Mouse (Mus musculus) adrenal gland, postnatal 14 days (tissue): Measurements from ENCODE around the gene Dscaml1. TPM values are rescaled to one million over a fixed set of nuclear protein-coding genes. Genes with fewer than 3 reads are reported as not detected.

Source experiments
- DNase-seq: peaks from one replicate; pipeline ENCODE4 v3.0.0; 2021; ENCODE audit warnings: mixed read lengths
- total RNA-seq: library from RNA; stranded (reverse); gene quantifications from 2 replicates; pipeline ENCODE4 v1.2.3, GENCODE M21; 2021

The Dscaml1 gene
- total RNA-seq, 1 experiment from 2014 or later: 0.78 TPM

- DNase-seq: no peak
Observed at GRCm38 (mm10) chr9:45454889-45455610, 28.6 kb downstream of the Dscaml1 start.

DNA sequence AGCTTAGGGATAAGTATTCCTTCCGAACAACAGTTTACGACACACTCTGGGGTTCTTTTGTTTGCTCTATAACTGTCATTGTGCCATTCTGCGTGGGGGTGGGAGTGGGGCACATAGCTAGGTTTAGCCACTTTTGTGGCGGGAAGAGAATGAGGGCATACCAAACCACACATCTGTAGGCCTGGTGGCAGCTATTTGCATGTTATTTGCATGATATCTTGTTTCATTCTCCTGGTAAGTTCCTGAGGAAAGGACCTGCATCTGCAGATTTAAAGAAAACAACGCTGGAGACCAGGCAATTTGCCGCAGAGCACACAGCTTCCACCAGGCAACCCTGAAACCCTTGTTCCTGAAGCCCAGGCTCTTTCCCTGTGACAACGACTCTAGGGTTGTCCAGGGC lies 30.8 kb downstream of the Dscaml1 start:
- DNase-seq: no peak

GRCm38 (mm10) chr9:45458363-45458762 lies 31.9 kb downstream of the Dscaml1 start:
- no peak for DNase-seq

DNA sequence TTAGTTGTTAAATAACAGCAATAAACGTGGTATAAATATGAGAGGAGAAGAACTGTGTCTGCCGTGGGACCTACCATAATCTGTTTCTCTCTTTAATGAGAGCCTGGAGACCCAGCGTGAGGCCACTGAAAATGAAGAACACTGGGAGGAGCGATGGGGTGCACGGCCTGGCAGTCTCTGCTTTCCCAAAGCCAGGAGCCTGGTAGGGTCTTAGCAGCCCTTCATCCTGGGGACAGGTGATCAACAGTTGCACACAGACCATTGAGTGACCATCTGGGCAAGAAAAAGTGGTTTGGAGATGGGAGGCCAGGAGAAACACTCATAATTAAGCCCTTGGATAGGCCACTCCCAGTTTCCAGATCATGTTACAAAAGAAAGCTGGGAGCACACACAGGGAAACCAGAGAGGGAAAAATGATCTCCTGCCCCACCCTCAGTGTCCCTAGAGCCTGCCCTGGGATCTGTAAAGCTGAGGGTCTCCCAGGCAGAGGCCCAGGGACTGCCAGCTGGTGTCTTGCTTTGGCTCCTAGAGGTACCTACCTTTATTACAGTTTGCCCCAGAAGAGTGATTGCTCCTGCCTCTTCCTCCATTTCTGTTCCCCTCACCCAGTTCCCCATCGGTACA lies 39.1 kb downstream of the Dscaml1 start:
- no peak for DNase-seq

DNA sequence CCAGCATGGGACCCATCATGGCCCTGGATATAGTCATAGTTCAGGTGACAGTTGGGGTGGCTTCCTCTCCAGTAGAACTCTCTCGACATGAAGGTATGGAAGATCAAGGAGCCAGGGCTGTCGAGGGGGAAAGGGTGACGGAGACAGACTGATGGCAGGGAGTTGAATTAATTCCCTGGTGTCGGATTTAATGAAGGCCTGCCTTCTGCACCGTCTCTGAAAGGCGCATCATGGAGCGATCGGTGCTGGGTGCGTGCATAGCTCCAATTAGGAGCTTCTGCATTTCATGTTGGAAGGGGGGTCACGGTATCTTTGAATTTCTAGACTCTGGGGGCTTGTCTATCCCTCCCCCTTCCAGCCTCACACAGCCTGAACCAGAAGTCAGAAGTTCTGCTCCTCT lies 41.8 kb downstream of the Dscaml1 start:
- no peak for DNase-seq

DNA sequence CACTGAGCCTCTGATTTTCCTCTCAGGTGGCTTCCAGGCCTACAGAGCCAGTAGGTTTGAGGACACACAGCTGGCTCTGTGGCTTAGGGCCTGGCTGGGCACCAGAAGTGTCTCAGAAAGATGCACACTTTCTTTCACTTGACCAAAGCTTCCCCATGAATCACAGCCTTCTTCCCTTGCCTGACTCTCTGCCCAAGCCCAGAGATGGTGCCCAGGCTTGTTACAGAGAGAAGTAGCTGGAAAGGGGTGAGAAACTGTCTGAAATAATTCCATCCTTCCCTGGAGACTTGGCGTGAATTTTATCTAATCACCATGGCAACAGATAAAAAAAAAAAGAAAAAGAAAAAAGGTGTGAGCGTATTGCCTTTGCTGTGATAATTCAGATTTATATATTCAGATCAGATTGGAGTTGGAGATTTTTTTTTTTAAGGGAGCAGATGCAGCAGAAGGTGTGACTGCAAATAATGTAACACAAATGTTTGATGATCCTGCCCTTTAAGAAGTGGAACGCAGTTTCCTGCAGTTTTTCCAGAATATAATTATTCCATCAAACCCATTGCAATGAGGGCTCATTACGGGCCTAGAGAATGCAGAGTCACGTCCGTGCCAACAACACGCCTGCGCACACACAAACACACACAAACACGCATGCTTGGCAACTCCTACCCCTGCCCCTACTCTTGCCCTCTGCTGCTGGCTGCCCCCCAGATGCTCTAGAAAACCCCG lies 44.5 kb downstream of the Dscaml1 start:
- DNase-seq: no peak

GRCm38 (mm10) chr9:45471691-45472090 lies 45.3 kb downstream of the Dscaml1 start:
- no peak for DNase-seq

DNA sequence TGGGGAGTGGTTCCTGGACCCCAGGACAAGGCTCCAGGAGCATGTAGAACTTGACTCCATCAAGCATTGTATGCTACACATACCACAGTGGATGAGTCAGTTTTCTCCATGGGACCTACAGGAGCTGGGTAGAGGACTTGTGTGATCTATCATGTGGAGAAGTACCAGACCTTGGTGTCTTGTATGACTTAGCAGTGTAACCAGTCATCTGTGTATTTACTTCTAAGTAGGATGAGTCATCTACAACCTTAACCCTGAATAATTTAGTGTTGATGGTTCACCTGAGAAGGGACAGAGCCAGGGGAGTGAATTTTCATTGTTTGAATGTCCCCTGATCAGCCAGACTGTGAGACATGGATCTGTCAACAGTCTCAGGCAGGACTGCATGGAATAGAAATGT lies 48.4 kb downstream of the Dscaml1 start:
- DNase-seq: no peak

DNA sequence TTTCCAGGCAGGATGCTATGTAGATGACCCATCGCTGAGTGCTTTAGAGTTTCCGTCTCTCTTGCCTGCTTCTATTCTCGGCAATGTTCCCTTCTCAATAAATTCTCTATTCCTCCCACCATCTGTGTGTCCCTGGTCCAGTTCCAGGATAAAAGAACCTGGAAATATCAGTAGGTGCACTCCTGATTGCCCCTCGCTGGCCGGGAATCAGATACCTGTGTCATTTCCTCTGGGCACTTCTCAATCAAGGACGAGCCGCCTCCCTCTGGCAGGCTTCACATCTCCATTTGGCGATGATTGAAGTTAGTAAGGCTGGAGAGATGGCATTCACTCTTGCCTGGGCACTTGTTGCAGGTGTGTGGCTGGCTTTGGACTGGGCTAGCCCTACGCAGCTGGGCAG lies 54.5 kb downstream of the Dscaml1 start:
- DNase-seq: no peak

DNA sequence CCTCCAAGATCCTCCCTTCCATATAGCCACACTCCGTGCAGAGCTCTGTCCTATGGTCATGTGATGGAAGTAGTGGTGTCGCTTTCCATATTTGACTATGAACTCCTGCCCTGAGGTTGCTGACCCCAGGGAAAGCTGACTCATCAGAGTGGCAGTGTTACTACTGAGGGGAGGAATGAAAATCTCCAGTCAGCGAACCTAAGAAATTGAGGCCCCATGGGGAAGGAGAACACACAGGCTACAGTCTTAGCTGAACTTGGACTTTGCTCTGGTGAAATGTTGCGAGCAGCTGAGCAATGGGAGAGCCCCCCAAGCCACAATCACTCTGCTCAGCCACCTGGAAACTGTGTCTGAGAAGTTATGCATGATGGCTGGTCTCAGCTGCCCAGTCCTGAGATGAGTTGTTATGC lies 60.2 kb downstream of the Dscaml1 start:
- no peak for DNase-seq

DNA sequence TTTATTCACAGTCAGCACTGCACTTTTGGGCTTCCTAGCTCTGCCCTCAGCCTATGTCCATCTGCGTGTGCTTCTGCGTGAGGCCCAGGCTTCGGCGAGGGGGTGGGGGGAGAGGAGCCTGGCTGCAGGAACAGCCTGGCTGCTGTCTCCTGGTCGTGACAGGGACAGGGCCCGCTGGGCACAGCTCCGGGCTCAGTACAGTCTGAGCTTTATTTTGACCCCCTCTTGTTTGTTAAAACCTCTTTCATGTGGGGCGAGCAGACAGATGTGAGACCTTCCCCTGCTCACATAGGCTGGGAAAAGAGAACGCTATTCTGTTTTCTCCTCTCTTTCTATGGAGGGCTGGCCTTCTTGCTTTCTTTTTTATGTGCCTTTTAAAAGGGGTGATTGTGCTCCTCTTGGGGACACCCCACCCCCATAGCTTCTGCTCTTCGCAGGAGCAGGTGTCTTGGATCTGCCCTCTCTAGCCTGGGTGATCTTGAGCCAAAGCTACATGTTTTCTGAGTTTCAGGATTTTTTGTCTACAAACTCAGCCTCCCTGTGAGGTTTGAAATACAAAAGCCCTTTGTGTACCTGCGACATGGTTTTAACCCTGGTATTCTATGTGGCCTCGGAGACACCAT lies 60.9 kb downstream of the Dscaml1 start:
- no peak for DNase-seq

DNA sequence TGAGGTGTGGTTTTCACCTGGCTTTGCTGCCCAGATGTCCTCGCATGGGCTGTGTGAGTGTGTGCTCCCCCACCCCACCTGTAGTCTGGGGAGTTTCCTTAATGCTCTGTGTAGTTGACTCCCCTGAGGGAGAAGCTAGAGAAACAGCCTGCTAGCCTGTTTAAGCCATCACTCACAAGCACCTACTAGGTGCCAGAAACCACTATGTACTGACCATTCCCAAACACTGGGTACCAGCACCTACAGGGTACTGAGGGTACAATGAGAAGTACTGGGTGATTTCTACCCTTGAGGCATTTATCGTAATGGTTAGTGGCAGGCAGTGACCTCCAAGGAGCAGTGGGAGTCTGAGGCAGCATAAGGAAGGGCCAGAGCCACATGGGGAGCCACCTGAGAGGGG lies 64.5 kb downstream of the Dscaml1 start:
- DNase-seq: no peak

- DNase-seq: no peak
Observed at GRCm38 (mm10) chr9:45494889-45495288, 68.5 kb downstream of the Dscaml1 start.

DNA sequence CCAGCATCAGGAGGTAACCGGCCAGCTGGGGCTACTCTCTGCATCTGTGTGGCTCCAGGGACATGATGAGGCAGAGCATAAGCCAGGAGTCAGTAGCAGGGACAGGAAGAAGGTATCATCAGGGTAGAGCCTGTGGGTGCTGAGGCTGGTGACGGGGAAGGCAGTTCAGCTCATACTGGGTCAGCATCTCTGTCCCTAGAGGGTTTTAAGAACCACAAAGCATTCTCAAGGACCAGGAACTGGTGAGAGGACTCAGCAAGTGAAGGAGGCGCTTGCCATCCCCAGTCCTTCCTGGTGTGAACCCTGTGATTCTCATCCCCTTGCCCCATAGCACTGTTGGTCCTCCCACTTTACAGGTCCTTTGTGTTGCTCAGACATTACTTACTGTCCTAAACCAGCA lies 69.9 kb downstream of the Dscaml1 start:
- no peak for DNase-seq

DNA sequence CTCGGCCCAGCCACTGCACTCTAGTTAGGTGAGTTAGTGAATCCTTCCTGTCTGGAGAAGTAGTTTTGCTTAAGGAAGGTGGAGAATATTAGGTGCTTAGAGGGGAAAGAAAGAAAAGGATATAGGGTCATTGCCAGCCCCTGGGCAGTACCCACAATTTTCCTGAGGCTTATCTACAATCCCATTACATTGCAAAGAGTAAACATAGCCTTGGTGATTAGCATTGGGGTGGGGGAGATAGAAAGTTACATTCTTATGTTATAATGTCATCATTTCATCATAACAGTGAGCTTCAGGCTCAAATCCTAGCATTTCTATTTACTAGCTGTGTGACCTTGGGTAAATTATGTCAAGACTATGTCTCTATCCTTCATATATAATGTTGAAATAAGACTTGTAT lies 70.5 kb downstream of the Dscaml1 start:
- DNase-seq: no peak

DNA sequence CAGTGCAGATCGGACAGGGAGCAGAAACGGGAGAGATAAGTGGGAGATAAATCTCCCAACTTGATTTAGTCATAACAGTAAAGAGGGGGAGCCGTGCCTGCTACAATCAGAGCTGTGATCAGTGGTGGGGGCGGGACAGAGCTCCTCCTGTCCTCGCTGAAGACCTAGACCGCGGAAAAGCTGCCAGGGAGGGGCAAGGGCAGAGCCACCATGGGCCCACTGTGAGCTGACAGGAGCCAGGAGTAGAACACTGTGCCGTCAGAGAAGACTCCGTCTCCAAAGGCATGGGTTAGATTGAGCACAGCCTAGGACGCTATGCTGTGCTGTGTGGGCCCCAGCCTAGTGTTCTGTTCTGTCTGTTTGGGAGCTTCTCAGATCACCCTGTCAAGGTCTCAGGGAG lies 72.8 kb downstream of the Dscaml1 start:
- DNase-seq: peak; percentile 48

GRCm38 (mm10) chr9:45500071-45500595 lies 73.7 kb downstream of the Dscaml1 start:
- no peak for DNase-seq

DNA sequence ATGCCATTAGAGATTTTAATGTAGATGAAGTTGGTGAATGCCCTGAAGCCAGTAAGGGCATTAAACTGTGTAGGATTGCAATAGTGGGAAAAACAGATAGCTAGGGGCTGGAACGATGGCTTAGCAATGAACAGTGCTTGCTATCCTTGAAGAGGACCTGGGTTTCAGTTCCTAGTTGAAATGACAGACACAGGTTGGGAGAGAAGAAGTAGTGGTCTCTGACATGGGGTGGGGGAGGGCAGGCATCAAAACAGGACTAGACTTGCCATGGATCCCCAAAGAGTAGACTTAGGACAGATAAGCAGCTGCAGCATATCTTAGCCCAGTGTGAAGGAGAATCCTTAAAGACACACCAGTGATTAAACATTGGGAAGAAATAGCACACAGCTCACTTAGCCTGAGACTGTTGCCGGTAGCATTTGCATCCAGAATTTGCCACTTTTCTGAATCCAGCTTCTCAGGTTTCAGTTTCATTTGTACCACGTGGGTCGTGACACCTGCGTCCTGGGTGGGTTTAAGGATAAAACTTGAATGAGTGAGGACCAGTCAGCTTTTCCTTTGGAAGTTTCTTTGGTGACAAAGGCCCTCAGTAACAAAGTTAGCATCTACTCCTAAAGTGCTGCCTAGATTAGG lies 75.0 kb downstream of the Dscaml1 start:
- DNase-seq: no peak

- DNase-seq: no peak
Observed at GRCm38 (mm10) chr9:45501963-45502641, 75.7 kb downstream of the Dscaml1 start.

- no peak for DNase-seq
Observed at GRCm38 (mm10) chr9:45504977-45505376, 78.5 kb downstream of the Dscaml1 start.

DNA sequence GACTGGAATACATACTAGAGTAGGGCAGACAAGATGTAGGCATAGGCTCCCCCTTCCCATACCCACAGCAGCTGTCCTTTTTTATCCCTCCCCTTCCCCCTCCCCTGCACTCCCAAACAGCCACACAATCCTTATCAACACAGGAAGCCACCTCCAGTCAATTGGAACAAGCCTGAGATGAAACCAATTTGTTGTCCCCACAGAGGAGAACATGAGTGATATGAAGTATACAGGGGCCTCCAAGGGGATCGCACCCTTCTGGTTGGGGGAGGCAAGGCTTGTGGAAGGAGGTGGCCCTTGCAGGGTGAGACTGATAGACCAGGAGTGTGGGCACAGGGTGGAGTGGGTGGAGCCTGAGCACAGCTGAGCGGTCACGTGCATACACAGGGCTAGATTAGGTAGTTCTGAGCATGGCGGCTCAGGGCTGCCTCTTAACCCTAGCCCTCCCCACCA lies 79.1 kb downstream of the Dscaml1 start:
- DNase-seq: peak; percentile 22

GRCm38 (mm10) chr9:45507482-45507881 lies 81.1 kb downstream of the Dscaml1 start:
- DNase-seq: no peak
